Mouse (Mus musculus) small intestine, adult 2 months (tissue): Measurements from ENCODE around the gene Lyz2.

Experiments used
- CTCF ChIP-seq: fragments of 200-500 bp; IDR thresholded peaks from 2 replicates; pipeline ENCODE4 v1.5.1; 2012; ENCODE audit warnings: low read depth, mild to moderate bottlenecking, control low read depth, inconsistent platforms, low read length, moderate library complexity, mixed read lengths; ENCODE audit not compliant: insufficient replicate concordance, insufficient read length; ENCODE audit errors: extremely low read depth
- POLR2A ChIP-seq: fragments of 200-500 bp; IDR thresholded peaks from 2 replicates; pipeline ENCODE4 v1.6.1; 2012; ENCODE audit warnings: low read depth, mild to moderate bottlenecking, control low read depth, inconsistent platforms, low read length, moderate library complexity

DNA sequence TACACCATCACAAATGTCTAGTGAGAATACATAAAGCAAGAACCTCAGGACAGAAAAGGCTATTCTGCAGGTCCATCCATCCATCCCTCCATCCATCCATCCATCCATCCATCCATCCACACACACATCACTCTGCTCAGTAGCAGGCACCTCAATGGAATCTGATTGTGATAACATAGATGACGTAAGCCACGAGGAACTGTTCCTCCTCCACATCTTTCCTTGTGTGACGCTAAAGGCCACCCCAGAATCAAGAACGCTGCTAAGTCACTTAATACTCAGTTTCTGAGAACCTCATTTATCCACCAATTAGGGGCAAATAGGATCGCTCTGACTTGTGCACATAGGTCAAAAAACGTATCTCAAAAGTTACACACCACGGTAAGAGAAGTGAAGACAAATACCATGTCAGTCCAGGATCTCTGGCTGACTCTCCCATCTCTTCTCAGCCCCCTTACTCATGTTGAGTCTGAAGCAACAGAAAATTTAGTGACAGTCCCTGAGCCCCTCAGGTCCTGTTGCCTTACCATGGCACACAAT, 670 bp downstream of the Lyz2 start:
- no peak for TF ChIP-seq CTCF
- no peak for TF ChIP-seq POLR2A
